12 mouse cellular contexts compared by ENCODE assay signal in genomic region chr19:34751150-34751549, GRCm38 (mm10). TPM values are rescaled to one million over a fixed set of nuclear protein-coding genes. Genes with fewer than 3 reads are reported as not detected.
A peak's percentile ranks its signal among the peaks of the same experiment; 100 is the strongest.
DNase-seq lines count a peak whose midpoint lies in the region; ATAC-seq and TF ChIP-seq lines count a peak whose summit lies in the region.
"Had no signal": no experiment of that assay in that cellular context is flagged by ENCODE, and none has a peak within 500 bp of the region (broad histone marks: within the 10 kb centered on the region; RNA-seq: fewer than 3 reads in every experiment).

No protein-coding gene starts in this region.

- no peak overlapping the region for H3K4me2 ChIP-seq in midbrain, postnatal 0 days (ENCODE audit: low read depth, low read length, poor library complexity, severe bottlenecking)
- H3K4me2 ChIP-seq in embryonic facial prominence, embryonic 14.5 days (ENCODE audit: low read depth, low read length) = no peak overlapping the region
- H3K4me2 ChIP-seq: heart, embryonic 15.5 days; neural tube, embryonic 13.5 days had no signal

- H3K9me3 ChIP-seq in midbrain, postnatal 0 days (ENCODE audit: low read length) = no peaks in the 10 kb centered on the region
- no peaks in the 10 kb centered on the region for H3K9me3 ChIP-seq in midbrain, embryonic 10.5 days (replicated peaks)
- no peaks in the 10 kb centered on the region for H3K9me3 ChIP-seq in embryonic facial prominence, embryonic 14.5 days (ENCODE audit: control insufficient read depth, low read length)
- H3K9me3 ChIP-seq: G1E; heart, embryonic 15.5 days; neural tube, embryonic 13.5 days had no signal

- H3K4me1 ChIP-seq in midbrain, postnatal 0 days (ENCODE audit: insufficient read depth, low read length) = no peaks in the 10 kb centered on the region
- peaks cover 22% of the 10 kb centered on the region for H3K4me1 ChIP-seq in midbrain, embryonic 10.5 days
- H3K4me1 ChIP-seq in embryonic facial prominence, embryonic 14.5 days (ENCODE audit: control insufficient read depth, insufficient read depth, low read length) = no peaks in the 10 kb centered on the region

- DNase-seq in gastrocnemius, adult 2 months = no peak
- DNase-seq in gastrocnemius, adult 8-10 months (ENCODE audit: low spot score in 2 of 2) = no peak
- no peak for DNase-seq in midbrain, postnatal 0 days (ENCODE audit: low spot score)
- no peak for DNase-seq in midbrain, embryonic 10.5 days (ENCODE audit: low spot score)
- DNase-seq in embryonic facial prominence, embryonic 14.5 days (ENCODE audit: low spot score) = peak; percentile 31
- DNase-seq in naive thymus-derived CD4-positive, alpha-beta T cell, adult 2 months (ENCODE audit: low read depth) = peak; percentile 18
- no peak for DNase-seq in gastrocnemius, postnatal 4 days (ENCODE audit: low spot score in 2 of 2)
- DNase-seq in thymus, postnatal 36 days = no peak

- intact Hi-C loops in gastrocnemius, adult 2 months (cut with DNase I) = no loop called here

- H3K36me3 ChIP-seq in midbrain, postnatal 0 days (ENCODE audit: insufficient read depth, low read length) = no peaks in the 10 kb centered on the region
- no peaks in the 10 kb centered on the region for H3K36me3 ChIP-seq in midbrain, embryonic 10.5 days
- no peaks in the 10 kb centered on the region for H3K36me3 ChIP-seq in embryonic facial prominence, embryonic 14.5 days (ENCODE audit: control insufficient read depth, insufficient read depth, low read length)
- H3K36me3 ChIP-seq: G1E; heart, embryonic 15.5 days; neural tube, embryonic 13.5 days had no signal

- no peak overlapping the region for H3K9ac ChIP-seq in midbrain, postnatal 0 days (replicated peaks; ENCODE audit: low read length, poor library complexity, severe bottlenecking)
- H3K9ac ChIP-seq in embryonic facial prominence, embryonic 14.5 days (ENCODE audit: low read depth, low read length) = no peak overlapping the region
- H3K9ac ChIP-seq: heart, embryonic 15.5 days; neural tube, embryonic 13.5 days had no signal

- ATAC-seq in midbrain, postnatal 0 days (ENCODE audit: low FRiP score) = no peak
- peak; percentile 41; the same call in 1 of the 2 replicates for ATAC-seq in embryonic facial prominence, embryonic 14.5 days (ENCODE audit: low read depth)

- peak; percentile 29; the same call in 1 of the 2 replicates for TF ChIP-seq CTCF in gastrocnemius, adult 2 months (IDR thresholded peaks at IDR 0.05)
- peak; percentile 39; the same call in 1 of the 2 replicates for TF ChIP-seq CTCF in midbrain, postnatal 0 days (IDR thresholded peaks at IDR 0.05)

- H3K27me3 ChIP-seq in midbrain, postnatal 0 days (ENCODE audit: insufficient read depth, low read length) = peaks cover 9% of the 10 kb centered on the region; the same call in 1 of the 2 replicates
- H3K27me3 ChIP-seq in midbrain, embryonic 10.5 days (ENCODE audit: low read depth, poor library complexity, severe bottlenecking) = peaks cover 18% of the 10 kb centered on the region
- H3K27me3 ChIP-seq in embryonic facial prominence, embryonic 14.5 days (replicated peaks; ENCODE audit: control insufficient read depth, insufficient read depth, low read length) = peaks cover 19% of the 10 kb centered on the region
- H3K27me3 ChIP-seq: heart, embryonic 15.5 days had no signal

- WGBS in midbrain, postnatal 0 days = 81% methylated on average over 4 of the region's 4 CpGs
- WGBS in midbrain, embryonic 10.5 days = 82% methylated on average over 4 of the region's 4 CpGs
- WGBS in embryonic facial prominence, embryonic 14.5 days = 74% methylated on average over 4 of the region's 4 CpGs

- H3K27ac ChIP-seq in gastrocnemius, adult 2 months = no peak overlapping the region
- H3K27ac ChIP-seq in midbrain, postnatal 0 days (ENCODE audit: low read depth, low read length) = no peak overlapping the region
- H3K27ac ChIP-seq in midbrain, embryonic 10.5 days (replicated peaks) = no peak overlapping the region
- H3K27ac ChIP-seq in embryonic facial prominence, embryonic 14.5 days (replicated peaks; ENCODE audit: low read depth, low read length) = no peak overlapping the region
- H3K27ac ChIP-seq: heart, embryonic 15.5 days; macrophage; neural tube, embryonic 13.5 days had no signal

- H3K4me3 ChIP-seq in gastrocnemius, adult 2 months = no peak overlapping the region
- no peak overlapping the region for H3K4me3 ChIP-seq in midbrain, postnatal 0 days (ENCODE audit: low read depth, low read length)
- no peak overlapping the region for H3K4me3 ChIP-seq in midbrain, embryonic 10.5 days
- no peak overlapping the region for H3K4me3 ChIP-seq in embryonic facial prominence, embryonic 14.5 days (ENCODE audit: low read depth, low read length)
- H3K4me3 ChIP-seq: heart, embryonic 15.5 days; neural tube, embryonic 13.5 days had no signal

RNA-seq across cellular contexts. Expression of gene Slc16a12, which starts 4.1 kb away (rescaled TPM):
- under 1 TPM; 0.38 to 0.47 TPM for total RNA-seq in gastrocnemius, adult 2 months (2021)
- 1 to 10 TPM in 1 of 4 experiments, under 1 TPM in 3; 0.34 to 1.8 (median 0.44) TPM for total RNA-seq in gastrocnemius, adult 8-10 months (2022)
- total RNA-seq in midbrain, postnatal 0 days (2014; rRNA removed) = 2.7 and 4.7 TPM in 2 replicates
- 2.0 and 2.3 TPM in 2 replicates for polyA plus RNA-seq in midbrain, postnatal 0 days (2015; fragmentation: Nextera tagmentation; extraction: Ambion mirVana)
- polyA plus RNA-seq in midbrain, embryonic 10.5 days (2016; fragmentation: Nextera tagmentation; extraction: Ambion mirVana) = 1.5 and 2.4 TPM in 2 replicates
- 2.3 and 2.4 TPM in 2 replicates for polyA plus RNA-seq in embryonic facial prominence, embryonic 14.5 days (2014; fragmentation: Nextera tagmentation; extraction: Ambion mirVana)
- total RNA-seq in gastrocnemius, postnatal 4 days (2021) = 1 to 10 TPM; 3.6 to 3.8 TPM
- polyA plus RNA-seq: G1E, macrophage had no signal

Comparison
In these comparisons a context has a peak if more than half of its experiments do, and no peak if none do; other contexts are left out.
1. DNase-seq: peak in embryonic facial prominence, embryonic 14.5 days (single experiment) and naive thymus-derived CD4-positive, alpha-beta T cell, adult 2 months (single experiment); none in gastrocnemius, adult 2 months (single experiment), gastrocnemius, adult 8-10 months (0 of 2), midbrain, postnatal 0 days (single experiment), midbrain, embryonic 10.5 days (single experiment), gastrocnemius, postnatal 4 days (0 of 2) and thymus, postnatal 36 days (0 of 2).